Mouse (Mus musculus): Measurements from ENCODE around the gene Smyd5. TPM values are rescaled to one million over a fixed set of nuclear protein-coding genes. Genes with fewer than 3 reads are reported as not detected.

The Smyd5 gene
- polyA plus RNA-seq, 1 experiment from 2014 or later, result 42.5 TPM

DNA sequence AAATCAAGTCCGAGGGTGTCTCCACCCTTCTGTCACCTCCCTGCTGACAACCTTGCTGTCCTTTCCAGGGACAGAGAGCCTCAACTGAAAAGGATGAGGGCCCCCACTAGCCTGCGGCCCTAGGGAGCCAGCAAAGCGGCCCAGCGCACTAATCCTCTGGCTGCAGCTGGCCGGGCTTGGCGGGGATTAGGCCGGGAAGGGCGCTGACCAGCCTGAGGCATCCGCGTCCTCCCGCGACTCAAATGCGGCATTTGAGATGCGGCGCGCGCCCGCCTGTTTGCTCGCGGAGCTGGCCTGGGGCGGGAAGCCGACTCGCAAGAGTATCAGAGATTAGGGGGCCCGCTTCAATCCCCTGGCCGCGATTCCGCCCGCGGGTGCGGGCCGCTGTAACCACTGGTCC, 22.8 kb upstream of the Smyd5 start:
- Histone ChIP-seq H3K4me3 (ENCODE audit: low read depth, low read length) (peak overlapping the region; percentile 31), H3K27me3 (ENCODE audit: control insufficient read depth, insufficient read depth, low read length) (peaks cover 46% of the 10 kb centered on the region), H3K9me3 (replicated peaks; ENCODE audit: control insufficient read depth, low read length) (no peaks in the 10 kb centered on the region), H3K9ac (ENCODE audit: low read depth, low read length) (no peak overlapping the region), H3K4me1 (ENCODE audit: control insufficient read depth, insufficient read depth, low read length) (no peaks in the 10 kb centered on the region), H3K4me2 (peak overlapping the region; percentile 61), H3K27ac (ENCODE audit: low read depth, low read length) (no peak overlapping the region), H3K36me3 (ENCODE audit: control insufficient read depth, insufficient read depth, low read length) (no peaks in the 10 kb centered on the region)
- 1% methylated on average over 31 of the region's 31 CpGs for WGBS (ENCODE audit: insufficient replicate concordance)
- no peak for ATAC-seq (replicated peaks; ENCODE audit: insufficient number of reproducible peaks, low FRiP score, low TSS enrichment)

DNA sequence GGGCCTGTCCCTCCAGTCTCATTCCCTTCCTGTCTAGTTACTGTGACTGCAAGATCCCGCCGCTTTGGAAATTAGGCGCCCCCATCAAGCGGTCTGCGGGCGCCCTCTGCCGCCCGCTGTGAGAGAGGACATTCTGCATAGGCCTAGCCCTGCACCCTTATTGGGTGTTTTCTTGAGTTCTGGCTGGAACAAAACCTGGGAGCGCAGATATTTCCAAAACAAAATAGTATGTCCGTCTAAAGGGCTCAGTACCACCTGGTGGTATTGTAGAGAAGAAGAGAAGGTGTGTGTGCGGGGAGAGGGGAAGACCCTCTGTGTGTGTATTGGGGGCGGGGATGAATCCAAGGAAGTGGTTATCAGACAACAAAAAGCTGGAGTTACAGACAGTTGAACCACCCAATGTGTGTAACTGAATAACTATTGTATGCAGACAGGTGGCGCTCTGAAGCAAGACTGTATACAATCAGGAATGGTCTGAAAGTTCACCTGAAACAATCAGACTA, 21.0 kb upstream of the Smyd5 start:
- WGBS (ENCODE audit: insufficient replicate concordance), result 10% methylated on average over 13 of the region's 13 CpGs
- H3K36me3 ChIP-seq (ENCODE audit: control insufficient read depth, insufficient read depth, low read length), result no peaks in the 10 kb centered on the region
- H3K27ac ChIP-seq (ENCODE audit: low read depth, low read length), result no peak overlapping the region
- no peaks in the 10 kb centered on the region for H3K9me3 ChIP-seq (replicated peaks; ENCODE audit: control insufficient read depth, low read length)
- peak; percentile 60; the same call in 1 of the 2 replicates for ATAC-seq (replicated peaks; ENCODE audit: insufficient number of reproducible peaks, low FRiP score, low TSS enrichment)
- no peak overlapping the region for H3K4me2 ChIP-seq
- peaks cover 47% of the 10 kb centered on the region for H3K27me3 ChIP-seq (ENCODE audit: control insufficient read depth, insufficient read depth, low read length)
- H3K4me1 ChIP-seq (ENCODE audit: control insufficient read depth, insufficient read depth, low read length), result no peaks in the 10 kb centered on the region
- H3K9ac ChIP-seq (ENCODE audit: low read depth, low read length), result no peak overlapping the region
- no peak overlapping the region for H3K4me3 ChIP-seq (ENCODE audit: low read depth, low read length)

DNA sequence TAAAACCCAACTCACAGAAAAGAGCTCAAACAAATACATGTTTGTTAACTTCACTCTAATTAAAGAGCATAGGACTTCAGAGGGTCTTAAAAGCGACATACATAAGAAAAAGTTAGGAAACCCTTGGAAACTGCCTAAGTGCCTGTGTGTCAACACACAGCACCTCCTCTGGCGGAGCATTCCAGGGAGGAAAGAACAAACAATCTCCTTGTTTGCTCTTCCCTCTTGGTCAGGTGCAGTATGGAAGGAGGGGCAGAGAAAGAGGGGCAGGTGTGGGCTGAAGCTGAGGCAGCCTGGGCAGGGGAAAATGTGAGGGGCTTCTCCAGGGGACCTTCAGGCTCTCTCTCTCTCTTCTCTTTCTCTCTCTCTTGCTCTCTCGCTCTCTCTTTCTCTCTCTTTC, 16.0 kb upstream of the Smyd5 start:
- Histone ChIP-seq H3K4me2 (no peak overlapping the region), H3K4me3 (ENCODE audit: low read depth, low read length) (no peak overlapping the region), H3K27ac (ENCODE audit: low read depth, low read length) (no peak overlapping the region), H3K4me1 (ENCODE audit: control insufficient read depth, insufficient read depth, low read length) (no peaks in the 10 kb centered on the region), H3K36me3 (ENCODE audit: control insufficient read depth, insufficient read depth, low read length) (no peaks in the 10 kb centered on the region), H3K27me3 (ENCODE audit: control insufficient read depth, insufficient read depth, low read length) (peaks cover 10% of the 10 kb centered on the region), H3K9ac (ENCODE audit: low read depth, low read length) (no peak overlapping the region), H3K9me3 (replicated peaks; ENCODE audit: control insufficient read depth, low read length) (no peaks in the 10 kb centered on the region)
- ATAC-seq (replicated peaks; ENCODE audit: insufficient number of reproducible peaks, low FRiP score, low TSS enrichment), result no peak
- 51% methylated on average over 3 of the region's 3 CpGs for WGBS (ENCODE audit: insufficient replicate concordance)

GRCm38 (mm10) chr6:85419150-85419549, 12.6 kb upstream of the Smyd5 start:
- WGBS (ENCODE audit: insufficient replicate concordance), result 76% methylated on average over 2 of the region's 2 CpGs
- ATAC-seq (replicated peaks; ENCODE audit: insufficient number of reproducible peaks, low FRiP score, low TSS enrichment), result no peak
- Histone ChIP-seq H3K9me3 (replicated peaks; ENCODE audit: control insufficient read depth, low read length) (no peaks in the 10 kb centered on the region), H3K4me3 (ENCODE audit: low read depth, low read length) (no peak overlapping the region), H3K4me2 (no peak overlapping the region), H3K27me3 (ENCODE audit: control insufficient read depth, insufficient read depth, low read length) (peaks cover 26% of the 10 kb centered on the region), H3K9ac (ENCODE audit: low read depth, low read length) (no peak overlapping the region), H3K4me1 (ENCODE audit: control insufficient read depth, insufficient read depth, low read length) (peaks cover 2% of the 10 kb centered on the region; the same call in 1 of the 2 replicates), H3K36me3 (ENCODE audit: control insufficient read depth, insufficient read depth, low read length) (no peaks in the 10 kb centered on the region), H3K27ac (ENCODE audit: low read depth, low read length) (no peak overlapping the region)

- peaks cover 30% of the 10 kb centered on the region for H3K27me3 ChIP-seq (ENCODE audit: control insufficient read depth, insufficient read depth, low read length)
These were observed 7.9 kb upstream of the Smyd5 start, which contains the start of gene Noto for GRCm38 (mm10) chr6:85423836-85424379. TSS of gene Noto (plus strand) at chr6:85423886.

GRCm38 (mm10) chr6:85431274-85431841, 431 bp upstream of the Smyd5 start:
- Histone ChIP-seq H3K4me2 (peak overlapping the region; percentile 92), H3K36me3 (ENCODE audit: control insufficient read depth, insufficient read depth, low read length) (no peaks in the 10 kb centered on the region), H3K4me1 (ENCODE audit: control insufficient read depth, insufficient read depth, low read length) (peaks cover 5% of the 10 kb centered on the region; the same call in 1 of the 2 replicates), H3K9me3 (replicated peaks; ENCODE audit: control insufficient read depth, low read length) (no peaks in the 10 kb centered on the region), H3K27me3 (ENCODE audit: control insufficient read depth, insufficient read depth, low read length) (peaks cover 9% of the 10 kb centered on the region), H3K4me3 (ENCODE audit: low read depth, low read length) (peak overlapping the region; percentile 89), H3K27ac (ENCODE audit: low read depth, low read length) (no peak overlapping the region), H3K9ac (ENCODE audit: low read depth, low read length) (peak overlapping the region; percentile 88)
- ATAC-seq (replicated peaks; ENCODE audit: insufficient number of reproducible peaks, low FRiP score, low TSS enrichment), result no peak; the same call in 1 of the 2 replicates
- WGBS (ENCODE audit: insufficient replicate concordance), result 52% methylated on average over 8 of the region's 8 CpGs

More at GRCm38 (mm10) chr6:85423836-85424379, 7.9 kb upstream of the Smyd5 start, which contains the start of gene Noto:
- Histone ChIP-seq H3K4me2 (peak within 1 kb of the TSS; percentile 46), H3K4me1 (ENCODE audit: control insufficient read depth, insufficient read depth, low read length) (peaks cover 2% of the 10 kb centered on the region; the same call in 1 of the 2 replicates), H3K4me3 (ENCODE audit: low read depth, low read length) (0 out of 2 replicates have a peak within 1 kb of the TSS, but pooled peaks have one; percentile 4), H3K9me3 (replicated peaks; ENCODE audit: control insufficient read depth, low read length) (no peaks in the 10 kb centered on the region), H3K36me3 (ENCODE audit: control insufficient read depth, insufficient read depth, low read length) (no peaks in the 10 kb centered on the region), H3K27ac (ENCODE audit: low read depth, low read length) (no peak within 1 kb of the TSS), H3K9ac (ENCODE audit: low read depth, low read length) (no peak within 1 kb of the TSS)
- no peak for ATAC-seq (replicated peaks; ENCODE audit: insufficient number of reproducible peaks, low FRiP score, low TSS enrichment)
- 8% methylated on average over 28 of the region's 28 CpGs for WGBS (ENCODE audit: insufficient replicate concordance)

- Histone ChIP-seq H3K27ac (ENCODE audit: low read depth, low read length) (no peak overlapping the region), H3K27me3 (ENCODE audit: control insufficient read depth, insufficient read depth, low read length) (no peaks in the 10 kb centered on the region), H3K4me2 (no peak overlapping the region), H3K9me3 (replicated peaks; ENCODE audit: control insufficient read depth, low read length) (no peaks in the 10 kb centered on the region), H3K9ac (ENCODE audit: low read depth, low read length) (no peak overlapping the region), H3K4me3 (ENCODE audit: low read depth, low read length) (no peak overlapping the region), H3K4me1 (ENCODE audit: control insufficient read depth, insufficient read depth, low read length) (peaks cover 5% of the 10 kb centered on the region; the same call in 1 of the 2 replicates), H3K36me3 (ENCODE audit: control insufficient read depth, insufficient read depth, low read length) (peaks cover 2% of the 10 kb centered on the region; the same call in 1 of the 2 replicates)
- no peak for ATAC-seq (replicated peaks; ENCODE audit: insufficient number of reproducible peaks, low FRiP score, low TSS enrichment)
- 81% methylated on average over 5 of the region's 5 CpGs for WGBS (ENCODE audit: insufficient replicate concordance)
These were observed 2.1 kb downstream of the Smyd5 start for GRCm38 (mm10) chr6:85433865-85434264.

DNA sequence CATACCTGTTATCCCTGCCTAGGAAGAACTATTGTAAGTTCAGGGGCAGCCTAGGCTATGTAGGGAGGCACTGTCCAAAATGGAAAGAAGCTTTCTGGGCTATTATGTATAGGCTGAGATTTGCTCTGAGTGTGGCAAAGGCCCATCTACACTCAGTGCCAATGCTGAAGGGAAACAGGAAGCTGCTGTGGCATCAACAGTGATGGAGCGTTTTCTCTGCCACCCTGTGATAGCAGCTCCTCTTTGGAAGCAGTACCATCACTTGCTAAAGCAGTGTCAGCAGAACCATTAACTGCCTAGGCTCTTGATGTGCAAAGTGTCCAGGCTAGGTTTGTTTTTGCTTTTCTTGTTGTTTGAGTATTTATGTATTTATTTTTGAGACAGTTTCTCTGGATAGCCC, 4.4 kb downstream of the Smyd5 start:
- Histone ChIP-seq H3K9me3 (replicated peaks; ENCODE audit: control insufficient read depth, low read length) (no peaks in the 10 kb centered on the region), H3K36me3 (ENCODE audit: control insufficient read depth, insufficient read depth, low read length) (peaks cover 3% of the 10 kb centered on the region; the same call in 1 of the 2 replicates), H3K27me3 (ENCODE audit: control insufficient read depth, insufficient read depth, low read length) (no peaks in the 10 kb centered on the region), H3K4me2 (no peak overlapping the region), H3K4me3 (ENCODE audit: low read depth, low read length) (no peak overlapping the region), H3K27ac (ENCODE audit: low read depth, low read length) (no peak overlapping the region), H3K9ac (ENCODE audit: low read depth, low read length) (no peak overlapping the region), H3K4me1 (ENCODE audit: control insufficient read depth, insufficient read depth, low read length) (peaks cover 5% of the 10 kb centered on the region; the same call in 1 of the 2 replicates)
- no peak for ATAC-seq (replicated peaks; ENCODE audit: insufficient number of reproducible peaks, low FRiP score, low TSS enrichment)
- 75% methylated on average over 1 of the region's 1 CpGs for WGBS (ENCODE audit: insufficient replicate concordance)
